Mouse (Mus musculus) lung, embryonic 15.5 days (tissue): ENCODE measurements around the gene Cd59b. TPM values are rescaled to one million over a fixed set of nuclear protein-coding genes. Genes with fewer than 3 reads are reported as not detected.
"Not testable (repeated sequence)": the region's sequence is repeated elsewhere in the genome, so short reads cannot be mapped to it uniquely, and the experiment has no call there.

Experiments
- ATAC-seq: fragments of 200-750 bp; cut with Nextera tagmentation; 2 replicates; pipeline ENCODE4 v1.8.0; 2017; ENCODE audit warnings: moderate number of reproducible peaks, borderline replicate concordance; ENCODE audit not compliant: low FRiP score, low TSS enrichment; ENCODE audit errors: extremely low read depth
- H3K27ac ChIP-seq: fragments of 300-500 bp; sonication (generic); 2 replicates; pipeline ENCODE4 v1.5.1; 2015; ENCODE audit warnings: moderate library complexity, mild to moderate bottlenecking, inconsistent platforms
- H3K27me3 ChIP-seq: fragments of 300-500 bp; sonication (generic); 2 replicates; pipeline ENCODE4 v1.6.1; 2015; ENCODE audit warnings: inconsistent platforms
- H3K36me3 ChIP-seq: fragments of 300-500 bp; sonication (generic); 2 replicates; pipeline ENCODE4 v1.6.1; 2015; ENCODE audit warnings: inconsistent platforms
- H3K4me1 ChIP-seq: fragments of 300-500 bp; sonication (generic); 2 replicates; pipeline ENCODE4 v1.6.1; 2015; ENCODE audit warnings: inconsistent platforms
- H3K4me2 ChIP-seq: fragments of 300-500 bp; sonication (generic); 2 replicates; pipeline ENCODE4 v1.6.1; 2015; ENCODE audit warnings: inconsistent platforms, mild to moderate bottlenecking, moderate library complexity
- H3K4me3 ChIP-seq: fragments of 300-500 bp; sonication (generic); 2 replicates; pipeline ENCODE4 v1.5.1; 2015; ENCODE audit warnings: mild to moderate bottlenecking, inconsistent platforms
- H3K9ac ChIP-seq: fragments of 300-500 bp; sonication (generic); 2 replicates; pipeline ENCODE4 v1.6.1; 2015; ENCODE audit warnings: inconsistent platforms
- H3K9me3 ChIP-seq: fragments of 300-500 bp; sonication (generic); 2 replicates; pipeline ENCODE4 v1.6.1; 2016; ENCODE audit warnings: inconsistent platforms
- WGBS: fragments of 180-500 bp; shearing (Covaris S2); methylation state at CpG from one replicate; pipeline ENCODE4 v1.1.7; 2015; 5-methylcytosine and 5-hydroxymethylcytosine counted together
- polyA plus RNA-seq: library from polyadenylated mRNA; unstranded; fragments of >200 nt; fragmentation: Nextera tagmentation; extraction: Ambion mirVana; gene quantifications from 2 replicates; pipeline ENCODE4 v1.2.1, GENCODE M21; 2015

Cd59b gene
- polyA plus RNA-seq, 1 experiment from 2014 or later: 5.5 TPM

GRCm38 (mm10) chr2:104068450-104068849, 1.2 kb upstream of the Cd59b start, which contains the start of gene Gm10799:
Gene Gm10799 (minus strand): TSS chr2:104068550.
- not testable (repeated sequence) for H3K27ac ChIP-seq, H3K27me3 ChIP-seq, H3K4me2 ChIP-seq, H3K4me3 ChIP-seq, H3K9me3 ChIP-seq, ATAC-seq, H3K9ac ChIP-seq, H3K4me1 ChIP-seq, H3K36me3 ChIP-seq
- WGBS: 73% methylated on average over 7 of the region's 7 CpGs

- H3K4me3 ChIP-seq, H3K9me3 ChIP-seq, H3K36me3 ChIP-seq, H3K27me3 ChIP-seq, H3K27ac ChIP-seq, H3K9ac ChIP-seq, ATAC-seq, H3K4me2 ChIP-seq, H3K4me1 ChIP-seq: not testable (repeated sequence)
- 51% methylated on average over 5 of the region's 5 CpGs for WGBS
Observed at GRCm38 (mm10) chr2:104078285-104078684, 8.6 kb downstream of the Cd59b start.

GRCm38 (mm10) chr2:104081436-104082050, 11.9 kb downstream of the Cd59b start:
- not testable (repeated sequence) for H3K4me2 ChIP-seq, H3K9ac ChIP-seq, H3K27ac ChIP-seq, H3K27me3 ChIP-seq, ATAC-seq, H3K4me3 ChIP-seq, H3K4me1 ChIP-seq, H3K36me3 ChIP-seq, H3K9me3 ChIP-seq
- no CpG with 5 or more reads among the region's 1 CpGs for WGBS

GRCm38 (mm10) chr2:104082474-104082873, 12.8 kb downstream of the Cd59b start:
- Histone ChIP-seq H3K36me3 (no peaks in the 10 kb centered on the region), H3K27ac (no peak overlapping the region), H3K9me3 (no peaks in the 10 kb centered on the region), H3K27me3 (no peaks in the 10 kb centered on the region), H3K4me2 (no peak overlapping the region), H3K4me1 (no peaks in the 10 kb centered on the region), H3K9ac (no peak overlapping the region), H3K4me3 (no peak overlapping the region)
- no peak for ATAC-seq

- not testable (repeated sequence) for H3K9me3 ChIP-seq, ATAC-seq, H3K27me3 ChIP-seq, H3K27ac ChIP-seq, H3K4me3 ChIP-seq, H3K4me2 ChIP-seq, H3K9ac ChIP-seq, H3K36me3 ChIP-seq, H3K4me1 ChIP-seq
Observed at GRCm38 (mm10) chr2:104084027-104084426, 14.4 kb downstream of the Cd59b start.

GRCm38 (mm10) chr2:104087562-104087961, 17.9 kb downstream of the Cd59b start:
- WGBS: 80% methylated on average over 1 of the region's 1 CpGs

GRCm38 (mm10) chr2:104093305-104093704, 23.7 kb downstream of the Cd59b start:
- no peak overlapping the region for H3K9ac ChIP-seq
- H3K27ac ChIP-seq: no peak overlapping the region
- H3K4me3 ChIP-seq: no peak overlapping the region
- no peak for ATAC-seq
- peaks cover 5% of the 10 kb centered on the region; the same call in 1 of the 2 replicates for H3K4me1 ChIP-seq
- no peaks in the 10 kb centered on the region for H3K36me3 ChIP-seq
- no peaks in the 10 kb centered on the region for H3K27me3 ChIP-seq
- no peak overlapping the region for H3K4me2 ChIP-seq
- H3K9me3 ChIP-seq: no peaks in the 10 kb centered on the region
- 79% methylated on average over 2 of the region's 2 CpGs for WGBS

More at GRCm38 (mm10) chr2:104087562-104087961, 17.9 kb downstream of the Cd59b start:
- not testable (repeated sequence) for H3K4me2 ChIP-seq, H3K9me3 ChIP-seq, H3K27me3 ChIP-seq, ATAC-seq, H3K9ac ChIP-seq, H3K4me1 ChIP-seq, H3K27ac ChIP-seq, H3K36me3 ChIP-seq, H3K4me3 ChIP-seq

GRCm38 (mm10) chr2:104095741-104096213, 26.1 kb downstream of the Cd59b start, which contains the start of gene Cd59a:
Gene Cd59a (plus strand): TSS chr2:104095801.
- peak within 1 kb of the TSS; percentile 50 for H3K4me3 ChIP-seq
- no peaks in the 10 kb centered on the region for H3K9me3 ChIP-seq
- peak within 1 kb of the TSS; percentile 51 for H3K27ac ChIP-seq
- H3K36me3 ChIP-seq: no peaks in the 10 kb centered on the region
- ATAC-seq: peak; percentile 93
- peak within 1 kb of the TSS; percentile 58 for H3K4me2 ChIP-seq
- no peaks in the 10 kb centered on the region for H3K27me3 ChIP-seq
- H3K4me1 ChIP-seq: peaks cover 13% of the 10 kb centered on the region
- peak within 1 kb of the TSS; percentile 39 for H3K9ac ChIP-seq
- 9% methylated on average over 15 of the region's 15 CpGs for WGBS

GRCm38 (mm10) chr2:104096256-104096655, 26.6 kb downstream of the Cd59b start:
- Histone ChIP-seq H3K9me3 (no peaks in the 10 kb centered on the region), H3K4me3 (peak overlapping the region; percentile 50), H3K4me1 (peaks cover 13% of the 10 kb centered on the region), H3K9ac (peak overlapping the region; percentile 39), H3K27ac (peak overlapping the region; percentile 51), H3K27me3 (no peaks in the 10 kb centered on the region), H3K4me2 (peak overlapping the region; percentile 58), H3K36me3 (no peaks in the 10 kb centered on the region)
- no peak for ATAC-seq
- 40% methylated on average over 10 of the region's 10 CpGs for WGBS

GRCm38 (mm10) chr2:104096796-104097195, 27.1 kb downstream of the Cd59b start:
- not testable (repeated sequence) for ATAC-seq, H3K27ac ChIP-seq, H3K9ac ChIP-seq, H3K36me3 ChIP-seq, H3K4me3 ChIP-seq, H3K9me3 ChIP-seq, H3K27me3 ChIP-seq, H3K4me2 ChIP-seq
- H3K4me1 ChIP-seq: peaks cover 13% of the 10 kb centered on the region
- whole genome bisulfite sequencing: 79% methylated on average over 1 of the region's 1 CpGs

- H3K4me2 ChIP-seq, H3K27ac ChIP-seq, H3K9ac ChIP-seq, ATAC-seq, H3K4me3 ChIP-seq, H3K9me3 ChIP-seq, H3K36me3 ChIP-seq, H3K27me3 ChIP-seq: not testable (repeated sequence)
- H3K4me1 ChIP-seq: peaks cover 13% of the 10 kb centered on the region
- WGBS: 96% methylated on average over 4 of the region's 4 CpGs
Observed at GRCm38 (mm10) chr2:104097396-104097795, 27.7 kb downstream of the Cd59b start.

GRCm38 (mm10) chr2:104098529-104099230, 29.0 kb downstream of the Cd59b start:
- Histone ChIP-seq H3K36me3 (no peaks in the 10 kb centered on the region), H3K9me3 (no peaks in the 10 kb centered on the region), H3K27ac (no peak overlapping the region), H3K4me3 (no peak overlapping the region), H3K4me2 (no peak overlapping the region), H3K9ac (no peak overlapping the region), H3K4me1 (peaks cover 13% of the 10 kb centered on the region), H3K27me3 (no peaks in the 10 kb centered on the region)
- no peak for ATAC-seq
- WGBS: 15% methylated on average over 3 of the region's 3 CpGs
